ENCODE assay signal across 23 mouse cellular contexts in genomic region chr9:113119721-113120120, GRCm38 (mm10).
A peak's percentile ranks its signal among the peaks of the same experiment; 100 is the strongest.
DNase-seq lines count a peak whose midpoint lies in the region; ATAC-seq and TF ChIP-seq lines count a peak whose summit lies in the region.
"Had no signal": no experiment of that assay in that cellular context is flagged by ENCODE, and none has a peak within 500 bp of the region (broad histone marks: within the 10 kb centered on the region; RNA-seq: fewer than 3 reads in every experiment).

No protein-coding gene starts in this region.

- peak; percentile 98 for DNase-seq in liver, adult 2 months (ENCODE audit: extremely low read depth, low read depth, low spot score)
- DNase-seq in liver, embryonic 11.5 days (ENCODE audit: low spot score): no peak
- DNase-seq in liver: no peak
- no peak for DNase-seq in liver, embryonic 13.5 days
- DNase-seq in liver, postnatal 0 days: no peak
- no peak for DNase-seq in c-Kit-positive CD71-positive TER-119-positive erythroid progenitor cells, embryonic 14.5 days (ENCODE audit: low spot score)
- DNase-seq: adrenal gland, adult 2 months; adrenal gland, adult 8-10 months; adrenal gland, postnatal 10 days; adrenal gland, postnatal 14 days; adrenal gland, postnatal 25 days; adrenal gland, postnatal 36 days; B cell, adult 2 months; cerebellum, adult 11 months; cerebellum, adult 11-12 months; cerebellum, adult 18-20 months had no signal

- no peaks in the 10 kb centered on the region for H3K27me3 ChIP-seq in liver, adult 2 months (ENCODE audit: control insufficient read depth, insufficient read depth, low read length)
- H3K27me3 ChIP-seq in liver, embryonic 11.5 days (replicated peaks; ENCODE audit: control insufficient read depth, insufficient read depth, low read length): no peaks in the 10 kb centered on the region
- no peaks in the 10 kb centered on the region for H3K27me3 ChIP-seq in liver, embryonic 12.5 days (replicated peaks)
- no peaks in the 10 kb centered on the region for H3K27me3 ChIP-seq in liver, embryonic 13.5 days
- no peaks in the 10 kb centered on the region for H3K27me3 ChIP-seq in liver, postnatal 0 days (ENCODE audit: insufficient read depth, low read length)
- H3K27me3 ChIP-seq in liver, embryonic 15.5 days: no peaks in the 10 kb centered on the region
- H3K27me3 ChIP-seq: CH12.LX, Patski had no signal

- no peak for ATAC-seq in liver, embryonic 11.5 days (replicated peaks; ENCODE audit: low FRiP score)
- ATAC-seq in liver, embryonic 12.5 days: peak; percentile 47
- ATAC-seq in liver, embryonic 13.5 days (ENCODE audit: low read depth): 0 out of 2 replicates have a peak, but pooled peaks have one; percentile 19
- no peak for ATAC-seq in liver, postnatal 0 days
- ATAC-seq in liver, embryonic 15.5 days (ENCODE audit: insufficient read depth): peak; percentile 22; the same call in 1 of the 2 replicates
- ATAC-seq: activated CD4-positive, CD25-positive, alpha-beta regulatory T cell, adult 4 months; CD4-positive, CD25-positive, alpha-beta regulatory T cell, adult 4 months; Patski had no signal

- no peak overlapping the region for H3K4me2 ChIP-seq in liver, embryonic 11.5 days
- H3K4me2 ChIP-seq in liver, embryonic 12.5 days: no peak overlapping the region
- H3K4me2 ChIP-seq in liver, embryonic 13.5 days: no peak overlapping the region
- H3K4me2 ChIP-seq in liver, postnatal 0 days (ENCODE audit: low read depth, low read length): no peak overlapping the region
- H3K4me2 ChIP-seq in liver, embryonic 15.5 days: no peak overlapping the region

- 24% methylated on average over 1 of the region's 1 CpGs for WGBS in liver, adult 2 months
- WGBS in liver, embryonic 11.5 days: 59% methylated on average over 1 of the region's 1 CpGs
- 54% methylated on average over 1 of the region's 1 CpGs for WGBS in liver, embryonic 12.5 days (ENCODE audit: insufficient replicate concordance)
- WGBS in liver, embryonic 13.5 days (ENCODE audit: insufficient replicate concordance): 38% methylated on average over 1 of the region's 1 CpGs
- WGBS in liver, postnatal 0 days (ENCODE audit: insufficient replicate concordance): 63% methylated on average over 1 of the region's 1 CpGs
- 33% methylated on average over 1 of the region's 1 CpGs for WGBS in liver, embryonic 15.5 days (ENCODE audit: insufficient replicate concordance)

- no peak for TF ChIP-seq EP300 in liver, postnatal 0 days (IDR thresholded peaks at IDR 0.05; ENCODE audit: low read depth)

- H3K27ac ChIP-seq in liver, adult 2 months (replicated peaks; ENCODE audit: insufficient read depth, low read depth, low read length): peak overlapping the region; percentile 63
- no peak overlapping the region for H3K27ac ChIP-seq in liver, embryonic 11.5 days (ENCODE audit: low read depth, low read length)
- peak overlapping the region; percentile 51; the same call in 1 of the 2 replicates for H3K27ac ChIP-seq in liver, embryonic 12.5 days
- H3K27ac ChIP-seq in liver, embryonic 13.5 days: no peak overlapping the region; the same call in 1 of the 2 replicates
- no peak overlapping the region for H3K27ac ChIP-seq in liver, postnatal 0 days (ENCODE audit: low read depth)
- peak overlapping the region; percentile 20; the same call in 1 of the 2 replicates for H3K27ac ChIP-seq in liver, embryonic 15.5 days (replicated peaks)

- TF ChIP-seq POLR2A in liver, adult 2 months (IDR thresholded peaks at IDR 0.05; ENCODE audit: extremely low read depth, insufficient read depth, low read length): no peak

- no peaks in the 10 kb centered on the region for H3K9me3 ChIP-seq in liver, embryonic 11.5 days (ENCODE audit: control insufficient read depth, low read length)
- H3K9me3 ChIP-seq in liver, embryonic 12.5 days (replicated peaks): no peaks in the 10 kb centered on the region
- H3K9me3 ChIP-seq in liver, embryonic 13.5 days (replicated peaks): no peaks in the 10 kb centered on the region; the same call in 1 of the 2 replicates
- H3K9me3 ChIP-seq in liver, postnatal 0 days (ENCODE audit: low read length): no peaks in the 10 kb centered on the region
- H3K9me3 ChIP-seq in liver, embryonic 15.5 days (replicated peaks): no peaks in the 10 kb centered on the region

- H3K4me3 ChIP-seq in liver, adult 2 months (ENCODE audit: insufficient read depth, low read depth, low read length): no peak overlapping the region
- H3K4me3 ChIP-seq in liver, embryonic 11.5 days (ENCODE audit: low read depth, low read length): no peak overlapping the region
- no peak overlapping the region for H3K4me3 ChIP-seq in liver, embryonic 12.5 days
- H3K4me3 ChIP-seq in liver, embryonic 13.5 days (replicated peaks): no peak overlapping the region
- H3K4me3 ChIP-seq in liver, postnatal 0 days (ENCODE audit: low read depth, low read length): no peak overlapping the region
- H3K4me3 ChIP-seq in liver, embryonic 15.5 days (replicated peaks): no peak overlapping the region

- no peak overlapping the region for H3K9ac ChIP-seq in liver, adult 2 months (ENCODE audit: low read depth, low read length)
- no peak overlapping the region for H3K9ac ChIP-seq in liver, embryonic 11.5 days (ENCODE audit: low read depth, low read length)
- no peak overlapping the region for H3K9ac ChIP-seq in liver, embryonic 12.5 days
- no peak overlapping the region for H3K9ac ChIP-seq in liver, embryonic 13.5 days
- no peak overlapping the region for H3K9ac ChIP-seq in liver, postnatal 0 days (replicated peaks)
- no peak overlapping the region for H3K9ac ChIP-seq in liver, embryonic 15.5 days

- H3K4me1 ChIP-seq in liver, adult 2 months (ENCODE audit: control insufficient read depth, insufficient read depth, low read length): peaks cover 28% of the 10 kb centered on the region
- no peaks in the 10 kb centered on the region for H3K4me1 ChIP-seq in liver, embryonic 11.5 days (replicated peaks; ENCODE audit: control insufficient read depth, insufficient read depth, low read length)
- H3K4me1 ChIP-seq in liver, embryonic 12.5 days: no peaks in the 10 kb centered on the region
- H3K4me1 ChIP-seq in liver, embryonic 13.5 days (replicated peaks): no peaks in the 10 kb centered on the region; the same call in 1 of the 2 replicates
- H3K4me1 ChIP-seq in liver, postnatal 0 days (ENCODE audit: insufficient read depth): no peaks in the 10 kb centered on the region; the same call in 1 of the 2 replicates
- no peaks in the 10 kb centered on the region for H3K4me1 ChIP-seq in liver, embryonic 15.5 days (replicated peaks)

- no peaks in the 10 kb centered on the region for H3K36me3 ChIP-seq in liver, adult 2 months (ENCODE audit: control insufficient read depth, insufficient read depth, low read length)
- no peaks in the 10 kb centered on the region for H3K36me3 ChIP-seq in liver, embryonic 11.5 days (ENCODE audit: control insufficient read depth, insufficient read depth, low read length)
- H3K36me3 ChIP-seq in liver, embryonic 12.5 days: no peaks in the 10 kb centered on the region
- H3K36me3 ChIP-seq in liver, embryonic 13.5 days: no peaks in the 10 kb centered on the region
- no peaks in the 10 kb centered on the region for H3K36me3 ChIP-seq in liver, postnatal 0 days (replicated peaks; ENCODE audit: insufficient read depth, low read length)
- no peaks in the 10 kb centered on the region for H3K36me3 ChIP-seq in liver, embryonic 15.5 days (replicated peaks)
- H3K36me3 ChIP-seq: G1E had no signal

- peaks cover 9% of the 10 kb centered on the region for H3K79me2 ChIP-seq in liver, adult 2 months (ENCODE audit: control insufficient read depth, insufficient read depth, low read length)

- no peak for TF ChIP-seq CTCF in liver, adult 2 months (IDR thresholded peaks at IDR 0.05; ENCODE audit: low read depth, low read length)
- TF ChIP-seq CTCF in liver, postnatal 0 days (IDR thresholded peaks at IDR 0.05; ENCODE audit: low read depth): no peak

Comparison
In these comparisons a context has a peak if more than half of its experiments do, and no peak if none do; other contexts are left out.
1. H3K27ac ChIP-seq: peak in liver, adult 2 months (single experiment), liver, embryonic 12.5 days (single experiment) and liver, embryonic 15.5 days (single experiment); none in liver, embryonic 11.5 days (single experiment), liver, embryonic 13.5 days (single experiment) and liver, postnatal 0 days (single experiment).
2. ATAC-seq: peak in liver, embryonic 12.5 days (single experiment), liver, embryonic 13.5 days (single experiment) and liver, embryonic 15.5 days (single experiment); none in liver, embryonic 11.5 days (single experiment) and liver, postnatal 0 days (single experiment).